Mouse (Mus musculus) kidney, embryonic 15.5 days (tissue): ENCODE data around the gene Rab6a. TPM values are rescaled to one million over a fixed set of nuclear protein-coding genes. Genes with fewer than 3 reads are reported as not detected.

ENCODE experiments used
- ATAC-seq: fragments of 200-750 bp; cut with Nextera tagmentation; replicated peaks from 2 replicates; pipeline ENCODE4 v1.8.0; 2017; ENCODE audit warnings: moderate TSS enrichment; ENCODE audit not compliant: low FRiP score
- H3K27ac ChIP-seq: fragments of 300-500 bp; sonication (generic); 2 replicates; pipeline ENCODE4 v1.5.1; 2015; ENCODE audit warnings: mild to moderate bottlenecking, inconsistent platforms
- H3K27me3 ChIP-seq: fragments of 300-500 bp; sonication (generic); 2 replicates; pipeline ENCODE4 v1.6.1; 2015; ENCODE audit warnings: inconsistent platforms
- H3K36me3 ChIP-seq: fragments of 300-500 bp; sonication (generic); 2 replicates; pipeline ENCODE4 v1.6.1; 2015; ENCODE audit warnings: inconsistent platforms
- H3K4me1 ChIP-seq: fragments of 300-500 bp; sonication (generic); 2 replicates; pipeline ENCODE4 v1.6.1; 2015; ENCODE audit warnings: inconsistent platforms
- H3K4me2 ChIP-seq: fragments of 300-500 bp; sonication (generic); 2 replicates; pipeline ENCODE4 v1.6.1; 2015; ENCODE audit warnings: moderate library complexity, mild to moderate bottlenecking, inconsistent platforms
- H3K4me3 ChIP-seq: fragments of 300-500 bp; sonication (generic); replicated peaks from 2 replicates; pipeline ENCODE4 v1.5.1; 2015; ENCODE audit warnings: mild to moderate bottlenecking, inconsistent platforms
- H3K9ac ChIP-seq: fragments of 300-500 bp; sonication (generic); 2 replicates; pipeline ENCODE4 v1.6.1; 2015; ENCODE audit warnings: mild to moderate bottlenecking, inconsistent platforms
- H3K9me3 ChIP-seq: fragments of 300-500 bp; sonication (generic); replicated peaks from 2 replicates; pipeline ENCODE4 v1.6.1; 2016; ENCODE audit warnings: inconsistent platforms
- WGBS: fragments of 180-500 bp; shearing (Covaris S2); methylation state at CpG from one replicate; pipeline ENCODE4 v1.1.7; 2015; ENCODE audit warnings: mixed read lengths; 5-methylcytosine and 5-hydroxymethylcytosine counted together
- polyA plus RNA-seq: library from polyadenylated mRNA; unstranded; fragments of >200 nt; fragmentation: Nextera tagmentation; extraction: Ambion mirVana; gene quantifications from 2 replicates; pipeline ENCODE4 v1.2.1, GENCODE M21; 2015

The Rab6a gene
- polyA plus RNA-seq, 1 experiment from 2014 or later, result 102 TPM

DNA sequence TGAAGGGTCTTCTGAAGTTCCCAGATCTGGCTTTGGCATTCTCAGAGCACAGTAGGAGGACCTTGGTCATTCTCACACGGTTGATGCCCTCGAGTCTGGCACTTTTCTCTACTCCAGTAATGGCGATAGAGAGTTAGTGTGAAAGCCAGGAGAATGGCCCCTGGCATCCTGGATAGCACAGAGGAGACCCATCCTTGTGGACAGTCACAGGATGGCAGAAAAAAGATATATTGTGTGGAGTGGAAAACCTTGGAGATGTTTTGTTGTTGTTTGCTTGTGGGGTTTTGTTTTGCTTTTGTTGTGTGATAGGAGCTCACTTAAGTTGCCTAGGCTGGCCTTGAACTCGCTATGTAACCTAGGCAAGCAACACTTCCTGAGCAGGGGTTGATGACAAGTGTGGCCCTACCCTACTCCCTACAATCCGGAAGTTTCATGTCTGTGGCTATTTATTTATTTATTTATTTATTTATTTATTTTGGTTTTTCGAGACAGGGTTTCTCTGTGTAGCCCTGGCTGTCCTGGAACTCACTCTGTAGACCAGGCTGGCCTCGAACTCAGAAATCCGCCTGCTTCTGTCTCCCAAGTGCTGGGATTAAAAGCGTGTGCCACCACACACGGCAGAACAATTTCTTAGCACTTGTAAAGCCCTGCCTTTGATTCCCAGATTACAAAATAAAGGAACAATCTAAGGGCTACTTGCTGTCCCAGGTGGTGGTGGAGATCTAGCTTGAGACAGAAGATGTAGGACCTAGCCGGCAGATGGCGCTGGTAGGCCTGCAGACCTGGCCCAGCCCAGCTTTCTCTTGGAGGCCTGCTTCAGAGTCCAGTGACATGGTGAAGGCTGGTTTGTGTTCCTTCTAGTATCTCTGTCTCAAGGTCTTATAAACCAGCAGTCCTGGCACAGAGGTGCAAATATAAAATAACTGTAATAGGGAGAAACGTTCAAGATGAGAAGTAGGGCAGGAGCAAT lies 78.1 kb downstream of the Rab6a start:
- Histone ChIP-seq H3K9me3 (no peaks in the 10 kb centered on the region), H3K27me3 (no peaks in the 10 kb centered on the region), H3K27ac (no peak overlapping the region), H3K4me3 (no peak overlapping the region), H3K9ac (no peak overlapping the region), H3K36me3 (no peaks in the 10 kb centered on the region), H3K4me2 (no peak overlapping the region), H3K4me1 (no peaks in the 10 kb centered on the region)
- WGBS, result 43% methylated on average over 13 of the region's 13 CpGs
- ATAC-seq, result no peak

DNA sequence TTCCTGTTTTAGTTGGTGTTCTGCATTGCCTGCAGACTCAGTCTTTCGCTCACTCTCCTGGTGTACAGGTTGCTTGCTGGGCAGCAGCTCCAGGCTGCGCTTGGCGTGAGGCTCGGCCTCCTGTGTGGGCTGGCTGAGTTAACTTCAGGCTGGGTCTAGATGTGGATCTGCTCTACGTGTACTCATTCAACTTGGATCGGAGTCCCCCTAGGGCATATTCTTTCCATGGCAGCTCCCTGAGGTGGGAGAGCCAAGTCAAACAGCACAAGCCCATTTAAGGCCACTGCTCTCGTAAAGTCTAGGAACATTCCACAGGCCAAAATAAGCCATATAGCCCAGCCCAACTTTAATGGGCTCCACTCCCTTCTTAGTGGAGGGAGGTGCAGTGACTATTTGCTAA lies 81.3 kb downstream of the Rab6a start:
- Histone ChIP-seq H3K9ac (no peak overlapping the region), H3K4me1 (no peaks in the 10 kb centered on the region), H3K36me3 (no peaks in the 10 kb centered on the region), H3K4me3 (no peak overlapping the region), H3K27ac (no peak overlapping the region), H3K9me3 (no peaks in the 10 kb centered on the region), H3K27me3 (no peaks in the 10 kb centered on the region), H3K4me2 (no peak overlapping the region)
- ATAC-seq, result no peak
- WGBS, result 80% methylated on average over 7 of the region's 7 CpGs

Other genes with a start within 250 kb of the Rab6a start
- 27.4 and 28.1 TPM in 2 replicates for gene C2cd3, start 235.2 kb upstream of the Rab6a start, polyA plus RNA-seq
- 61.2 and 68.9 TPM in 2 replicates for gene Ppme1, start 235.1 kb upstream of the Rab6a start, polyA plus RNA-seq
- gene Ucp3, start 134.4 kb upstream of the Rab6a start, polyA plus RNA-seq, result 0.12 and 0.17 TPM in 2 replicates
- 191 and 221 TPM in 2 replicates for gene Ucp2, start 114.1 kb upstream of the Rab6a start, polyA plus RNA-seq
- 0.40 and 0.42 TPM in 2 replicates for gene Dnajb13, start 92.5 kb upstream of the Rab6a start, polyA plus RNA-seq
- 23.3 and 24.9 TPM in 2 replicates for gene Coa4, start 70.3 kb upstream of the Rab6a start, polyA plus RNA-seq
- gene Mrpl48, start 891 bp downstream of the Rab6a start, polyA plus RNA-seq, result 81.2 and 92.4 TPM in 2 replicates
- gene Plekhb1, start 55.0 kb downstream of the Rab6a start, polyA plus RNA-seq, result 3.5 and 4.4 TPM in 2 replicates
- 38.4 and 46.1 TPM in 2 replicates for gene Fam168a, start 99.2 kb downstream of the Rab6a start, polyA plus RNA-seq